Mouse (Mus musculus) heart, postnatal 0 days (tissue): Measurements from ENCODE around the gene Iars2. TPM values are rescaled to one million over a fixed set of nuclear protein-coding genes. Genes with fewer than 3 reads are reported as not detected.

Experiments used
- ATAC-seq: fragments of 200-750 bp; cut with Nextera tagmentation; 2 replicates; pipeline ENCODE4 v1.8.0; 2017; ENCODE audit warnings: low read depth, moderate number of reproducible peaks, moderate library complexity; ENCODE audit not compliant: insufficient read depth
- DNase-seq: peaks from one replicate; pipeline ENCODE4 v3.0.0-alpha.2; 2016; ENCODE audit warnings: low spot score
- H3K27ac ChIP-seq: fragments of 300-500 bp; sonication (generic); 2 replicates; pipeline ENCODE4 v1.5.1; 2014; ENCODE audit warnings: low read depth, mild to moderate bottlenecking
- H3K27me3 ChIP-seq: fragments of 300-500 bp; sonication (generic); 2 replicates; pipeline ENCODE4 v1.6.1; 2014; ENCODE audit warnings: low read length, mixed read lengths; ENCODE audit not compliant: control insufficient read depth, insufficient read depth
- H3K36me3 ChIP-seq: fragments of 300-500 bp; sonication (generic); replicated peaks from 2 replicates; pipeline ENCODE4 v1.6.1; 2014; ENCODE audit warnings: low read length, mixed read lengths; ENCODE audit not compliant: control insufficient read depth, insufficient read depth
- H3K4me1 ChIP-seq: fragments of 300-500 bp; sonication (generic); 2 replicates; pipeline ENCODE4 v1.6.1; 2014; ENCODE audit warnings: antibody characterized with exemption; ENCODE audit not compliant: control insufficient read depth, insufficient read depth
- H3K4me2 ChIP-seq: fragments of 300-500 bp; sonication (generic); 2 replicates; pipeline ENCODE4 v1.6.1; 2014; ENCODE audit warnings: low read depth, mild to moderate bottlenecking, low read length, moderate library complexity
- H3K4me3 ChIP-seq: fragments of 300-500 bp; sonication (generic); 2 replicates; pipeline ENCODE4 v1.5.1; 2014; ENCODE audit warnings: low read depth, low read length
- H3K9ac ChIP-seq: fragments of 300-500 bp; sonication (generic); replicated peaks from 2 replicates; pipeline ENCODE4 v1.6.1; 2014; ENCODE audit warnings: low read depth, low read length, mixed read lengths
- H3K9me3 ChIP-seq: fragments of 300-500 bp; sonication (generic); replicated peaks from 2 replicates; pipeline ENCODE4 v1.6.1; 2016; ENCODE audit warnings: low read length; ENCODE audit not compliant: control insufficient read depth
- CTCF ChIP-seq: IDR thresholded peaks from 2 replicates; pipeline ENCODE4 v1.5.1; 2016; ENCODE audit warnings: antibody characterized with exemption, control low read depth, low read depth
- EP300 ChIP-seq: IDR thresholded peaks from 2 replicates; pipeline ENCODE4 v1.6.1; 2016; ENCODE audit warnings: antibody characterized with exemption, low read depth
- WGBS: fragments of 180-500 bp; shearing (Covaris S2); extraction: QIAGEN DNeasy Blood & Tissue Kit; methylation state at CpG from one replicate; pipeline ENCODE4 v1.1.7; 2014; 5-methylcytosine and 5-hydroxymethylcytosine counted together
- polyA plus RNA-seq: library from polyadenylated mRNA; unstranded; fragments of >200 nt; fragmentation: Nextera tagmentation; extraction: Ambion mirVana; gene quantifications from 2 replicates; pipeline ENCODE4 v1.2.1, GENCODE M21; 2015
- total RNA-seq: library from RNA; depleted of rRNA; stranded (reverse); fragments of >200 nt; gene quantifications from 2 replicates; pipeline ENCODE4 v1.2.3, GENCODE M21; 2014; ENCODE audit warnings: low replicate concordance

Iars2 gene
- total and polyA plus RNA-seq, 2 experiments from 2014 or later, result 38.9 to 102 TPM

DNA sequence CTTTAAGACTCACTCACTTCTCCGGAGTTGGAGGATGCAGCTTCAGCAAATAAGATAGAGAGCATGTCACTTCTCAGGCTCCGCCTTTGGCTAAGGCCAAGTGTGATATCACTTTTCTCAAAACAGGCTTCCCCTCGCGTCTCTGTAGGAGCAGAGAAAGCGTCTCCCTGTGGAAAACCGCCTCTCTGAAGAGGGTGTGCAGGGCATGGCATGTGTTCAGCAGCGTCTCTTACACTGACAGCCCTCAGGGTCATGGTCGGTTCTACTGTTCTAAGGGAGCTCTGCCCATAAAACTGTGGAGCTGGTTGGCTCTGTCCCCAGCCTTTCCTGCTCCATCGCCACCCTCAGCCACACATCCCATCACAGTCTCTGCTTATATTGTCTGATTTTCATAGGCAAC lies 49.9 kb downstream of the Iars2 start:
- Histone ChIP-seq H3K36me3 (peaks cover 78% of the 10 kb centered on the region), H3K4me3 (no peak overlapping the region), H3K4me2 (no peak overlapping the region), H3K27ac (no peak overlapping the region), H3K27me3 (no peaks in the 10 kb centered on the region), H3K9me3 (no peaks in the 10 kb centered on the region), H3K4me1 (peaks cover 2% of the 10 kb centered on the region; the same call in 1 of the 2 replicates), H3K9ac (no peak overlapping the region)
- no peak for TF ChIP-seq CTCF
- TF ChIP-seq EP300, result no peak
- no peak; the same call in 1 of the 2 replicates for ATAC-seq
- no peak for DNase-seq
- 49% methylated on average over 9 of the region's 9 CpGs for WGBS

DNA sequence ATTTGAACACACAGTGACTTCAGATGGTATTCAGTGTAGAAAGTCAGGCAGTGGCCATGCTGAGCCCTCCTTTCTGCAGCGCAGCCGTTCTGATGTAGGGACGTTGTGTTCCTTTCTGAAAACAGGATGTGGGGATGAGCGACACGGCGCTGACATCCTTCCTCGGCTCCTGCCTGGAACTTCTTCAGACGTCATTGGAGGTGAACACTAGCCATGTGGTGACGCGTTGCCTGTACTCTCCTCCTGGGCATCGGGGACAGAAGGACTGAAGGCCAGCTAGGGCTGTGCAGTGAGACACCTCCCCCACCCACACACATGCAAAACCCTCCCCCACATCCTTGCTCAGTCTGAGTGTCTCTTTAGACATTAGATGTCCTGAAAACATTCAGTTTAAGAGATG lies 52.2 kb downstream of the Iars2 start:
- 54% methylated on average over 11 of the region's 11 CpGs for WGBS

DNA sequence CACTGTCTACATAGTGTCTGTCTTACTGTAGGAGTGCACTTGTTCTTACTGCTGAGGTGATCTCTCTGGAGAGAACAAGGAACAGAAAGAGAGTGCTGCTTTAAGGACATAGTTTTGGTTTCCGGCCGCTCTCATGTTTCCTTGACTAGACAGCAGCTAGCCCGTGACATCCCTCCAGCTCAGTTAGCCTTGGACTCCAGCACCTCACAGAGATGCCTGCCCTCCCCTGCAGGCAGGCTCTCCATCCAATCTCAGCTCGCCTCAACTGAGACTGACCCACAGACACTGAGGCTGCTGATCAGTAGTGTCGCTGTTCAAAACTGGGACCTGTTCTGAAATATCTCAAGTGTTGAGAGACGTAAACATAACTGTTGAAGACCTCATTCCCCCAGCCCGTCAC lies 53.2 kb downstream of the Iars2 start:
- Histone ChIP-seq H3K27me3 (no peaks in the 10 kb centered on the region), H3K4me3 (no peak overlapping the region), H3K36me3 (peaks cover 74% of the 10 kb centered on the region), H3K9me3 (no peaks in the 10 kb centered on the region; the same call in 1 of the 2 replicates), H3K27ac (no peak overlapping the region), H3K9ac (no peak overlapping the region), H3K4me2 (no peak overlapping the region), H3K4me1 (no peaks in the 10 kb centered on the region)
- no peak for ATAC-seq
- no peak for DNase-seq
- TF ChIP-seq EP300 (no peak), CTCF (no peak)
- 73% methylated on average over 7 of the region's 7 CpGs for WGBS

More for the DNA sequence above, 52.2 kb downstream of the Iars2 start:
- H3K27me3 ChIP-seq, result no peaks in the 10 kb centered on the region
- no peaks in the 10 kb centered on the region for H3K4me1 ChIP-seq
- H3K27ac ChIP-seq, result peak overlapping the region; percentile 21; the same call in 1 of the 2 replicates
- peak; percentile 39; the same call in 1 of the 2 replicates for ATAC-seq
- no peak for DNase-seq
- no peaks in the 10 kb centered on the region; the same call in 1 of the 2 replicates for H3K9me3 ChIP-seq
- no peak overlapping the region for H3K9ac ChIP-seq
- peaks cover 72% of the 10 kb centered on the region for H3K36me3 ChIP-seq
- TF ChIP-seq EP300 (peak; percentile 74; the same call in 1 of the 2 replicates), CTCF (no peak)
- H3K4me2 ChIP-seq, result no peak overlapping the region
- H3K4me3 ChIP-seq, result no peak overlapping the region

DNA sequence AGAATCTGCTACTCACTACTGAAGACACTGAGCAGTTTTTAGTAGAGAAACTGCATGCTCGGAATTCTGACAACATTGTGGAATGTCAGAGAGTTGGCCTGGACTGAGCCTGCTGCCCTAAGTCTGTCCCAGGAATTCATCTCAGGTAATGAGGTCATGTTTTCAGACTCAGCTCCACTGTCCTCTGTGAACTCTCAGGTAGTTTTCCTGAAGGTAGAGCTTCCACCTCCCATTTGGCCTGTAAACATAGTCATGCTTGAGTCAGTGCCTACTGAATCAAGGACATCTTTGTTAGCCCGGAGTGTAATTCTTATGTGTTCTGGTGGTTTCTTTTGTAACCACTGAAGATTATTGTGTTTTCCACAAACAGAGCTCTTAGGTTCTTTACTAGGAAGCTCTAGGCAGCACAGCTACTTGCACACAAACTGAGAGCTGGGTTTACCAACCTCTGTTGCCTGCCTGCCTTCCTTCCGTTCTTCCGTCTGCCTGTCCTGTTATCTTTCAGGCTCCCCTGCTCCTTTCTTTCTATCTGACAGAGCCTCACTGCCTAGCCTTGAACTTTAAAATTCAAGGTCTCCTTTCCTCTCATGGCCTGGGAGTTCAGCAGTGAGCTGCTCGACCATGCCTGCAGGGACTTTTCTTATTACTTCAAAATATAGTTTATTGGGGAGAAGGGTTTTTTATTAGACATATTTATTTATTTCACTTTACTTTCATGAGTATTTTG lies 54.2 kb downstream of the Iars2 start:
- no peak overlapping the region for H3K4me3 ChIP-seq
- no peaks in the 10 kb centered on the region for H3K4me1 ChIP-seq
- H3K9me3 ChIP-seq, result no peaks in the 10 kb centered on the region; the same call in 1 of the 2 replicates
- no peak for TF ChIP-seq EP300
- TF ChIP-seq CTCF, result no peak
- no peaks in the 10 kb centered on the region for H3K27me3 ChIP-seq
- peaks cover 73% of the 10 kb centered on the region for H3K36me3 ChIP-seq
- H3K27ac ChIP-seq, result peak overlapping the region; percentile 30
- DNase-seq, result no peak
- no peak overlapping the region for H3K9ac ChIP-seq
- no peak for ATAC-seq
- no peak overlapping the region for H3K4me2 ChIP-seq
- 61% methylated on average over 5 of the region's 5 CpGs for WGBS

DNA sequence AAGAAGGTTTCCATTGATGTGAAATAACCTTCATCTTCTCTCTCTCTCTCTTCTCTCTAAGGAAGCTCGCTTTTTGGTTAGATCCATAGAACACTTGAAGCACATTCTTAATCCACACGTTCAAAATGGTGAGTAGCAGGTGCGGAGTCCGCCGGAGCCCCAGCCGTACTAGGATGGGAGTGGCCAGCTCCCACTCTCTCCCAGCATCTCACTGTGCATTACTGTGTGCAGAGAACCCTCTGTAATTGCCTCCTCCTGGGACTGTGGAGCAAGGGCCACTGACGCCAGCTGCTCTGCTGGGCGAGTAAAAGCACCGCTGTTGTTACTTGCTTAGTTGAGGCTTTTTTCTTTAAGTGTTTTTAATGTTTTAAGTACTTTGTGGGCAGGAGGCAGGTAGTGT lies 57.8 kb downstream of the Iars2 start:
- ATAC-seq (no peak), DNase-seq (no peak)
- Histone ChIP-seq H3K4me1 (no peaks in the 10 kb centered on the region), H3K36me3 (peaks cover 63% of the 10 kb centered on the region), H3K27ac (no peak overlapping the region), H3K9ac (no peak overlapping the region), H3K4me2 (no peak overlapping the region), H3K27me3 (no peaks in the 10 kb centered on the region), H3K4me3 (no peak overlapping the region), H3K9me3 (no peaks in the 10 kb centered on the region; the same call in 1 of the 2 replicates)
- WGBS, result 94% methylated on average over 9 of the region's 9 CpGs
- no peak for TF ChIP-seq EP300
- TF ChIP-seq CTCF, result no peak
